Mouse (Mus musculus) kidney, postnatal 36 days (tissue): ENCODE measurements around the gene Myzap.

Experiments
- DNase-seq, 2 experiments: peaks; one replicate each; pipeline ENCODE4 v3.0.0; 2021 to 2022; ENCODE audit warnings: mixed read lengths in 2 of 2

Myzap gene

GRCm38 (mm10) chr9:71478596-71478995 lies 113.6 kb downstream of the Myzap start:
- no peak for DNase-seq

DNA sequence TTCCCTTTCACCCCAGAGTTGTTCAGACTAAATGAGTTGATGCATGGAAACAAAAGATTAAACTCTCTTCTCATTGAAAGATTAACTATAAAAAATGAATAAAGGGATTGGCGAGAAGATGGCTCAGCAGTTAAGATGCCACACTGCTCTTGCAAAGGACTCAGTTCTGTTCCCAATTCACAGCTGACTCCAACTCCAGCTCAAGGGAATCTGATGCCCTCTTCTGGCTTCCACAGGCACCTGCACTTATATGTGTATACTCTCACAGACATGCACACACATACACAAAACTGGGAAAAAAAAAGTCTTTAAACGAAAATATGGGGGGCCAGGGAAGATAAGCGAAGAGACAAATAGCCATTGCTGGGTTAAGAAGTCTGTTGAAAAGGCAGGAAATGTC lies 115.6 kb downstream of the Myzap start:
- no peak for DNase-seq

DNA sequence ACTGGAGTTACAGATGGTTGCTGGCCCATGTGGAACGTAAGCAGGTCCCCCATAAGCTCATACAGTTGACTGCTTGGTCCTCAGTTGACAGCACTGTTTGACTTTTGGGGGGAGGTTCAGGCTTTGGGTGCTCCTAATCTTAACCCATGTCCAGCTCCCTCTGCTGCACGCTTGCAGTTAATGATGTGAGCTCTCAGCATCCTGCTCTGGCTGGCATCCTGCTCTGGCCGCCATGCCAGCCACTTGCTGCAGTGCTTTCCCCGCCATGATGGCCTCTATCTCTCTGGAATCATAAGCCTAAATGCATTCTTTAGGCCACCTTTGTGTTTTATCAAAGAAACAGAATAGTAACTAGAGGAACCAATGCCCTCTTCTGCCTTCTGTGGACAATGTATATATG lies 116.6 kb downstream of the Myzap start:
- no peak for DNase-seq

- no peak for DNase-seq
Observed at GRCm38 (mm10) chr9:71467434-71467833, 124.7 kb downstream of the Myzap start.

DNA sequence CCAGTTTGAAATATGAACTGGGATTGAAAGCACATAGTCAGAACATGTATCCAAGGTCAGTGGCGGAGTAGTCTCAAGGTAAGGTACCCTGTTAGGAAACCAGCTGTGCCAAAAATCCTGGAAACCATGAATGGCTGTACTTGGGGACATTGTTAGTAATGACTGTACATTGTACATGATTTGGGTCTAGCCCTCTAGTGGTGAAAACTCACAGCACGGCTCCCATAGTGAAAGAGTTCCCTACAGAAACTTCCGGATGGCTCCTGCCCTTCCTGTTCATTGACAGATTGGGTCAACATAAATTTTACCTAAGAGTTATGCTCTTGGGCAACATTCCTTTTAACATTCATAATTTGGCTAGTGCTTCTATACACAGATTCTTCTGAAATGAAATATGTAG lies 126.0 kb downstream of the Myzap start:
- peak; percentile 32 to 63 for DNase-seq

GRCm38 (mm10) chr9:71463072-71463667 lies 129.0 kb downstream of the Myzap start:
- no peak for DNase-seq

DNA sequence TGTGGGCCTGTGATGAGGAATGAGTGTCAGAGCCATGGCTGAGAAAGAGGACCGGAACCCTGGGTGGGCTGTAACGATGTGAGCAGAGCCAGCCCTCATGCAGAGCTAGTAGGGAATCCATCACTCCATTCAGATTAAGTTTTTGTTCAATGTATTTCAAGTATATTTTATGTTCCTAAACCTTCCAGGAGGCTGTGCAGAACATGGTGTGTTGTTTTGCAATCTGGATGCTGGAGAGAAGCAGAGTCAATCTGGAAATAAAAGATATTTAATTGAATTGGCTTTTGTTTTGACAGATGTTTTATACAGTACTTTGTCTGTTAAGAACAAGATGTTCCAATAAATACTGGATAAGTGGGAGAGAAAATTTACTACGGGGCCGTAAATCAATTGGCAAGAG lies 135.4 kb downstream of the Myzap start:
- DNase-seq = peak in 1 of 2 experiments; percentile 13
